Comparison of ENCODE assay signal across 29 mouse cellular contexts in the genomic region with DNA sequence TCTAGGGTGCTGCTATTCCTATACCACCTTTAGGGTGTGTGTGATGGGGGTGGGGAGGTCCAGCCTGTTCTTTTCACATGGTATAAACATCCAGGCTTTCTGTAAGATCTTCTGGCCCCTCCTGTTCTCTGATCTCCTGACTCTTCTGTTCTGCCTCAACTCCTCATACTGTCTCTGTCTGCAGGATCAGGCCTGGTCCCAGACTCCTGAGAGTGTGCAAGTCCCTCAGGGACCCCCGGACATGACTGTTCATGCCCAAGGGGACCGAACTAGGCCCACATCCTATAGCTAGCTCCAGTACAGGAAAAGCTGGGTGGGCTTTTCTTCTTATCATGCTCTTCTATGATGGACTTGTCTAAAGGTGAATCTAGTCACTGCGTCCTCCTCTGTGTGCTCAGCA. TPM values are rescaled to one million over a fixed set of nuclear protein-coding genes. Genes with fewer than 3 reads are reported as not detected.
"Had no signal": no experiment of that assay in that cellular context is flagged by ENCODE, and none has a peak within 500 bp of the region (broad histone marks: within the 10 kb centered on the region; RNA-seq: fewer than 3 reads in every experiment).

No protein-coding gene starts in this region.

- H3K36me3 ChIP-seq: heart, embryonic 13.5 days; heart, embryonic 15.5 days; hindbrain, embryonic 13.5 days; hindbrain, embryonic 15.5 days; intestine, embryonic 15.5 days; kidney, embryonic 15.5 days; limb, embryonic 13.5 days; limb, embryonic 15.5 days; liver, embryonic 12.5 days had no signal

- ATAC-seq: hindbrain, postnatal 0 days; intestine, embryonic 15.5 days; liver, embryonic 12.5 days had no signal

- H3K4me3 ChIP-seq: heart, adult 2 months; heart, embryonic 13.5 days; heart, embryonic 15.5 days; hindbrain, embryonic 13.5 days; hindbrain, embryonic 15.5 days; intestine, embryonic 15.5 days; kidney, embryonic 15.5 days; limb, embryonic 13.5 days; limb, embryonic 15.5 days; liver, embryonic 12.5 days had no signal

- H3K27ac ChIP-seq: heart, adult 2 months; heart, embryonic 13.5 days; heart, embryonic 15.5 days; hindbrain, embryonic 13.5 days; hindbrain, embryonic 15.5 days; hindbrain, postnatal 0 days; intestine, embryonic 15.5 days; kidney, embryonic 15.5 days; kidney, postnatal 0 days; limb, embryonic 13.5 days; limb, embryonic 15.5 days; liver, embryonic 12.5 days; liver, embryonic 14.5 days had no signal

- H3K9me3 ChIP-seq: heart, embryonic 13.5 days; heart, embryonic 15.5 days; hindbrain, embryonic 13.5 days; hindbrain, embryonic 15.5 days; intestine, embryonic 15.5 days; kidney, embryonic 15.5 days; limb, embryonic 13.5 days; limb, embryonic 15.5 days; liver, embryonic 12.5 days had no signal

- H3K4me2 ChIP-seq: hindbrain, embryonic 13.5 days; hindbrain, embryonic 15.5 days; intestine, embryonic 15.5 days; kidney, embryonic 15.5 days; limb, embryonic 13.5 days; limb, embryonic 15.5 days; liver, embryonic 12.5 days had no signal

- H3K4me1 ChIP-seq: hindbrain, embryonic 13.5 days; hindbrain, embryonic 15.5 days; intestine, embryonic 15.5 days; kidney, embryonic 15.5 days had no signal

- H3K9ac ChIP-seq: heart, embryonic 13.5 days; heart, embryonic 15.5 days; hindbrain, embryonic 13.5 days; hindbrain, embryonic 15.5 days; intestine, embryonic 15.5 days; kidney, embryonic 15.5 days; limb, embryonic 13.5 days; limb, embryonic 15.5 days; liver, embryonic 12.5 days; liver, embryonic 14.5 days had no signal

- DNase-seq: gastrocnemius, postnatal 14 days; gastrocnemius, postnatal 36 days; heart, adult 2 months; heart, postnatal 14 days; heart, postnatal 36 days; kidney, adult 11 months; kidney, adult 2 months; kidney, adult 9 months; kidney, postnatal 14 days; kidney, postnatal 36 days; layer of hippocampus, adult 9-11 months; layer of hippocampus, postnatal 36 days; left cerebral cortex, postnatal 4 days had no signal

- H3K27me3 ChIP-seq: heart, embryonic 15.5 days; hindbrain, embryonic 13.5 days; hindbrain, embryonic 15.5 days; intestine, embryonic 15.5 days; kidney, embryonic 15.5 days; limb, embryonic 13.5 days; limb, embryonic 15.5 days had no signal

RNA-seq across cellular contexts. Expression of gene Gabrr2, which starts 4.5 kb away (rescaled TPM):
- total RNA-seq: hematopoietic stem cell, adult 5-6 weeks; layer of hippocampus, postnatal 14 days; left cerebral cortex, postnatal 10 days had no signal
- polyA plus RNA-seq: heart, postnatal 0 days; kidney, embryonic 15.5 days; kidney, postnatal 0 days; liver, embryonic 12.5 days had no signal
